Comparison of ENCODE assay signal across 1 mouse cellular context in the genomic region with DNA sequence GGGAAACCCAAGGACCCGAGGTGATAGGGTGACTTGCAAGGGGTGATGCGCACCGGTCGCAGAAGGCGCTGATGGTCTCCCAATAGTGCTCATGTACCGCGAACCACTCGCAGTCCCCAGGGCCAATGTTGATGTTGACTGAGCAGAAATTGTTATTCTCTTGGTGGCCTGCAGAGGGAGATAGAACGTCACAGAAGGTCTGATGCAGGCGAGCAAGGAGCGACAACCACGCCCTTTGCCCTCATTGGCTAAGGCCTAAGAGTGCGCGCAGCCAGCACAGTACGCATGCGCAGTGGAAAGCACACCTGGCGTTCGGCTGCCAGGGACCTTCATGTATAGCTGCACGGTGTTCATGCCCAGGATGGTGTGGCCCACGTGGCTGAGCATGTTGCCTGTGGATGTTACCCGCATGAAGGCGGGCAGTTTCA.
A peak's percentile ranks its signal among the peaks of the same experiment; 100 is the strongest.
TF ChIP-seq lines count a peak whose summit lies in the region.

No protein-coding gene starts in this region.

TF ChIP-seq in CH12.LX, 34 proteins besides CTCF, POLR2A, EP300 and RAD21 (continued from another document):
- TF ChIP-seq MYC (IDR thresholded peaks at IDR 0.05; ENCODE audit: low read depth, low read length) (peak; percentile 89; the same call in 1 of the 2 replicates), SMC3 (IDR thresholded peaks at IDR 0.05; ENCODE audit: low read depth, low read length) (peak; percentile 100), IRF4 (IDR thresholded peaks at IDR 0.05; ENCODE audit: low read depth, low read length) (no peak), POLR2AphosphoS2 (IDR thresholded peaks at IDR 0.05; ENCODE audit: low read depth, low read length) (peak; percentile 58; the same call in 1 of the 2 replicates), TCF12 (IDR thresholded peaks at IDR 0.05; ENCODE audit: low read depth, low read length) (0 out of 2 replicates have a peak, but pooled peaks have one; percentile 44), USF2 (conservative IDR thresholded peaks at IDR 0.05; ENCODE audit: low read depth, low read length) (no peak), NRF1 (IDR thresholded peaks at IDR 0.05; ENCODE audit: low read depth, low read length) (peak; percentile 100), ZNF384 (IDR thresholded peaks at IDR 0.05; ENCODE audit: low read depth, low read length) (no peak), ZC3H11A (IDR thresholded peaks at IDR 0.05; ENCODE audit: low read depth, low read length) (no peak; the same call in 1 of the 2 replicates), RCOR1 (conservative IDR thresholded peaks at IDR 0.05; ENCODE audit: low read depth, low read length) (no peak)
